Mouse (Mus musculus) intestine, embryonic 14.5 days (tissue): ENCODE data around the gene Fzd1. TPM values are rescaled to one million over a fixed set of nuclear protein-coding genes. Genes with fewer than 3 reads are reported as not detected.

Experiments
- ATAC-seq: fragments of 200-750 bp; cut with Nextera tagmentation; replicated peaks from 2 replicates; pipeline ENCODE4 v1.8.0; 2017; ENCODE audit warnings: low read depth, moderate number of reproducible peaks, moderate TSS enrichment, moderate library complexity; ENCODE audit not compliant: low FRiP score, low TSS enrichment
- DNase-seq: peaks from one replicate; pipeline ENCODE4 v3.0.0-alpha.2; 2018; ENCODE audit warnings: low spot score
- H3K27ac ChIP-seq: fragments of 300-500 bp; sonication (generic); 2 replicates; pipeline ENCODE4 v1.5.1; 2014; ENCODE audit warnings: low read depth, mild to moderate bottlenecking, control low read depth
- H3K27me3 ChIP-seq: fragments of 300-500 bp; sonication (generic); replicated peaks from 2 replicates; pipeline ENCODE4 v1.6.1; 2014; ENCODE audit warnings: low read length, control low read depth; ENCODE audit not compliant: control insufficient read depth, insufficient read depth
- H3K36me3 ChIP-seq: fragments of 300-500 bp; sonication (generic); 2 replicates; pipeline ENCODE4 v1.6.1; 2014; ENCODE audit warnings: low read length, control low read depth; ENCODE audit not compliant: control insufficient read depth, insufficient read depth
- H3K4me1 ChIP-seq: fragments of 300-500 bp; sonication (generic); replicated peaks from 2 replicates; pipeline ENCODE4 v1.6.1; 2014; ENCODE audit warnings: low read length, control low read depth, mixed read lengths; ENCODE audit not compliant: control insufficient read depth, insufficient read depth
- H3K4me2 ChIP-seq: fragments of 300-500 bp; sonication (generic); 2 replicates; pipeline ENCODE4 v1.6.1; 2014; ENCODE audit warnings: low read length
- H3K4me3 ChIP-seq: fragments of 300-500 bp; sonication (generic); 2 replicates; pipeline ENCODE4 v1.5.1; 2014; ENCODE audit warnings: low read depth, low read length, control low read depth, mixed read lengths
- H3K9ac ChIP-seq: fragments of 300-500 bp; sonication (generic); 2 replicates; pipeline ENCODE4 v1.6.1; 2014; ENCODE audit warnings: mild to moderate bottlenecking, low read length
- H3K9me3 ChIP-seq: fragments of 300-500 bp; sonication (generic); 2 replicates; pipeline ENCODE4 v1.6.1; 2016; ENCODE audit warnings: low read length, control low read depth; ENCODE audit not compliant: control insufficient read depth
- WGBS: fragments of 180-500 bp; shearing (Covaris S2); extraction: QIAGEN DNeasy Blood & Tissue Kit; methylation state at CpG from one replicate; pipeline ENCODE4 v1.1.7; 2014; 5-methylcytosine and 5-hydroxymethylcytosine counted together
- polyA plus RNA-seq: library from polyadenylated mRNA; unstranded; fragments of >200 nt; fragmentation: Nextera tagmentation; extraction: Ambion mirVana; gene quantifications from 2 replicates; pipeline ENCODE4 v1.2.1, GENCODE M21; 2014

Fzd1 gene
- polyA plus RNA-seq, 1 experiment from 2014 or later = 22.8 TPM

GRCm38 (mm10) chr5:4756871-4757711 is 744 bp downstream of the Fzd1 start:
- Histone ChIP-seq H3K4me2 (peak overlapping the region; percentile 80), H3K9ac (peak overlapping the region; percentile 95), H3K36me3 (peaks cover 11% of the 10 kb centered on the region), H3K9me3 (no peaks in the 10 kb centered on the region), H3K27ac (peak overlapping the region; percentile 98), H3K4me1 (peaks cover 9% of the 10 kb centered on the region), H3K4me3 (peak overlapping the region; percentile 91), H3K27me3 (no peaks in the 10 kb centered on the region)
- ATAC-seq (peak; percentile 49), DNase-seq (peak; percentile 87)
- WGBS = under 1% methylated on average over 74 of the region's 80 CpGs

DNA sequence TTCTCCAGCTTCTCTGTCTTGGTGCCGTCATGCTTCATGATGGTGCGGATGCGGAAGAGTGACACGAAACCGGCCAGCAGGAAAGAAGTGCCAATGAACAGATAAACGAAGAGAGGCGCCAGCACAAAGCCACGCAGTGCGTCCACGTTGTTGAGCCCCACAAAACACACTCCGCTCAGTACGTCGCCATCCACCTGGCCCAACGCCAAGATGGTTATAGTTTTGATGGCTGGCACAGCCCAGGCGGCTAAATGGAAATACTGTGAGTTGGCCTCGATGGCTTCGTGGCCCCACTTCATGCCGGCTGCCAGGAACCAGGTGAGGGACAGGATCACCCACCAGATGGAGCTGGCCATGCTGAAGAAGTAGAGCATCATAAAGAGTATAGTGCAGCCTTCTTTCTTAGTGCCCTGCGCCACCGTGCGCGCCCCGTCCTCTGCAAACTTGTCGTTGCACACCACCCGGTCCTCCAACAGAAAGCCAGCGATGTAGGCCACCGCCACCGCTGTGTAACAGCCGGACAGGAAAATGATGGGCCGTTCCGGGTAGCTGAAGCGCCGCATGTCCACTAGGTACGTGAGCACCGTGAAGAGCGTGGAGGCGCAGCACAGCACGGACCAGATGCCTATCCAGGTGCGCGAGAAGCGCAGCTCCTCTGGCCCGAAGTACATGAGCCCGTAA is 1.7 kb downstream of the Fzd1 start:
- ATAC-seq = 0 out of 2 replicates have a peak, but pooled peaks have one; percentile 8
- H3K27ac ChIP-seq = peak overlapping the region; percentile 98
- H3K9me3 ChIP-seq = no peaks in the 10 kb centered on the region
- peak overlapping the region; percentile 91 for H3K4me3 ChIP-seq
- H3K9ac ChIP-seq = peak overlapping the region; percentile 95
- peak overlapping the region; percentile 80 for H3K4me2 ChIP-seq
- WGBS = 2% methylated on average over 43 of the region's 43 CpGs
- H3K27me3 ChIP-seq = no peaks in the 10 kb centered on the region
- peaks cover 9% of the 10 kb centered on the region for H3K4me1 ChIP-seq
- peak; percentile 77 for DNase-seq
- H3K36me3 ChIP-seq = peaks cover 11% of the 10 kb centered on the region

GRCm38 (mm10) chr5:4755326-4755725 is 2.5 kb downstream of the Fzd1 start:
- 27% methylated on average over 11 of the region's 11 CpGs for WGBS
- Histone ChIP-seq H3K27ac (no peak overlapping the region), H3K9me3 (no peaks in the 10 kb centered on the region), H3K36me3 (peaks cover 11% of the 10 kb centered on the region), H3K27me3 (no peaks in the 10 kb centered on the region), H3K4me1 (peaks cover 9% of the 10 kb centered on the region), H3K4me3 (peak overlapping the region; percentile 91), H3K9ac (peak overlapping the region; percentile 95), H3K4me2 (peak overlapping the region; percentile 80)
- ATAC-seq (no peak), DNase-seq (no peak)

GRCm38 (mm10) chr5:4754701-4755281 is 3.0 kb downstream of the Fzd1 start:
- Histone ChIP-seq H3K4me3 (peak overlapping the region; percentile 91), H3K36me3 (peaks cover 11% of the 10 kb centered on the region), H3K27me3 (no peaks in the 10 kb centered on the region), H3K27ac (no peak overlapping the region), H3K4me2 (peak overlapping the region; percentile 80), H3K4me1 (peaks cover 9% of the 10 kb centered on the region), H3K9me3 (no peaks in the 10 kb centered on the region), H3K9ac (peak overlapping the region; percentile 95)
- 19% methylated on average over 9 of the region's 9 CpGs for WGBS
- DNase-seq (peak; percentile 59), ATAC-seq (no peak)

DNA sequence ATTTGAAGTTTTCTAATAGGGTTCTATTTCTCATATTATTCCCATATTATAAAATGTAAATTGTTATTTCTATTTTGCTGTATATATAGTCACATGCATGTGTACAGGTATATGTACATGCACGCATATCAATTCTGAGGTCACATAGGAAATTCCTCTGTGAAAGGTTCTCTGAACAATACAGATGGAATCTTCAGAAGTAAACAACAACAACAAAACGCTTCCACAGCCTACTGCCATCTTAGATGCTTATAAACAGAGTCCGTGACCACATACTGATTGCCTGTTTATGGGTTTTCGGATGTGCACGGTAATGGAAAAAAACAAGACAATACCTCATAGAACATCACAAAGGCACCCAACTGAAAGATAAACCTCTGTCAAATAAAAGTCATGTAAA is 4.7 kb downstream of the Fzd1 start:
- no peaks in the 10 kb centered on the region for H3K9me3 ChIP-seq
- H3K9ac ChIP-seq = no peak overlapping the region
- H3K4me3 ChIP-seq = no peak overlapping the region
- H3K4me1 ChIP-seq = peaks cover 9% of the 10 kb centered on the region
- no peak overlapping the region for H3K4me2 ChIP-seq
- H3K27me3 ChIP-seq = no peaks in the 10 kb centered on the region
- no peak overlapping the region for H3K27ac ChIP-seq
- ATAC-seq = no peak
- H3K36me3 ChIP-seq = peaks cover 11% of the 10 kb centered on the region
- DNase-seq = no peak
- 88% methylated on average over 5 of the region's 5 CpGs for WGBS

DNA sequence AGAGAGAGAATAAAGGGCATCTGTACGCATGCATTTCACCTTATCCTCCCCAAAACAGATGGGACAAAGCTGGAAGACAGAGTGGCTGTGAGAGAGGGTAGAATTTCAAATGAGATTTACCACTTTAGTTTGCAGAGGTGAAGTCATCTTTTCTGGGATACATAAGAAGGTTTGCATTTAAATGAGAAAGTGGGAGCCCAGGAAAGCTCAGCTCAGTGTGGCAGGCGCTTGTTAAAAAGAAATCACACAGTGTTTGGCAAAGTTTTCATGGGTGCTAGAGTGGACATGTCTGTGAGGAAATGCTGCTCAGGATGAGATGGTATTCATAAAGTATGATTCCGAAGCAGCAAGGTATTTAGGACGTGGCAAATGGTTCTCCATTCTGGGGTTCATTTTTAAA is 15.1 kb downstream of the Fzd1 start:
- H3K27me3 ChIP-seq = no peaks in the 10 kb centered on the region
- no peaks in the 10 kb centered on the region for H3K36me3 ChIP-seq
- no peak overlapping the region for H3K4me3 ChIP-seq
- no peak overlapping the region for H3K9ac ChIP-seq
- DNase-seq (no peak), ATAC-seq (no peak)
- 77% methylated on average over 4 of the region's 4 CpGs for WGBS
- H3K4me2 ChIP-seq = no peak overlapping the region
- no peaks in the 10 kb centered on the region for H3K4me1 ChIP-seq
- no peak overlapping the region for H3K27ac ChIP-seq
- H3K9me3 ChIP-seq = no peaks in the 10 kb centered on the region

GRCm38 (mm10) chr5:4737013-4737412 is 20.8 kb downstream of the Fzd1 start:
- Histone ChIP-seq H3K4me3 (no peak overlapping the region), H3K9ac (no peak overlapping the region), H3K4me1 (no peaks in the 10 kb centered on the region), H3K27ac (no peak overlapping the region), H3K27me3 (no peaks in the 10 kb centered on the region), H3K9me3 (no peaks in the 10 kb centered on the region), H3K36me3 (no peaks in the 10 kb centered on the region), H3K4me2 (no peak overlapping the region)
- ATAC-seq (no peak), DNase-seq (no peak)
- 34% methylated on average over 6 of the region's 6 CpGs for WGBS

- Histone ChIP-seq H3K4me3 (no peak overlapping the region), H3K27ac (no peak overlapping the region), H3K9me3 (no peaks in the 10 kb centered on the region), H3K9ac (no peak overlapping the region), H3K4me2 (no peak overlapping the region), H3K27me3 (no peaks in the 10 kb centered on the region), H3K4me1 (no peaks in the 10 kb centered on the region), H3K36me3 (no peaks in the 10 kb centered on the region)
- WGBS = 76% methylated on average over 7 of the region's 7 CpGs
- no peak for DNase-seq
- ATAC-seq = no peak
These were observed 22.4 kb downstream of the Fzd1 start for GRCm38 (mm10) chr5:4735461-4735860.
